In genomic region chr3:88082663-88083062, GRCm38 (mm10) we compare ENCODE assay signal across 8 mouse cellular contexts. TPM values are rescaled to one million over a fixed set of nuclear protein-coding genes. Genes with fewer than 3 reads are reported as not detected.
A peak's percentile ranks its signal among the peaks of the same experiment; 100 is the strongest.
DNase-seq lines count a peak whose midpoint lies in the region; ATAC-seq and TF ChIP-seq lines count a peak whose summit lies in the region.

No protein-coding gene starts in this region.

- no peaks in the 10 kb centered on the region for H3K27me3 ChIP-seq in hindbrain, embryonic 16.5 days (replicated peaks; ENCODE audit: control insufficient read depth, insufficient read depth, low read length)

- peak overlapping the region; percentile 95 for H3K4me2 ChIP-seq in hindbrain, embryonic 16.5 days (ENCODE audit: low read length)

- peaks cover 4% of the 10 kb centered on the region for H3K4me1 ChIP-seq in embryonic fibroblast, embryonic 13.5 days (ENCODE audit: control insufficient read depth, insufficient read depth, low read length)
- peaks cover 8% of the 10 kb centered on the region for H3K4me1 ChIP-seq in hindbrain, embryonic 16.5 days (ENCODE audit: control insufficient read depth, insufficient read depth, low read depth, low read length)

- H3K27ac ChIP-seq in embryonic fibroblast, embryonic 13.5 days (ENCODE audit: insufficient read depth, low read length) = peak overlapping the region; percentile 68
- no peak overlapping the region for H3K27ac ChIP-seq in hindbrain, embryonic 16.5 days (ENCODE audit: low read depth, low read length)
- peak overlapping the region; percentile 53 for H3K27ac ChIP-seq in macrophage

- no peak for TF ChIP-seq CTCF in embryonic fibroblast, embryonic 13.5 days (IDR thresholded peaks at IDR 0.05; ENCODE audit: borderline replicate concordance, insufficient read depth, low read length)

- no peak for TF ChIP-seq POLR2A in embryonic fibroblast, embryonic 13.5 days (IDR thresholded peaks at IDR 0.05; ENCODE audit: low read depth, low read length)

- WGBS in hindbrain, embryonic 16.5 days = 12% methylated on average over 4 of the region's 4 CpGs
- 16% methylated on average over 4 of the region's 4 CpGs for WGBS in macrophage (ENCODE audit: missing documents)

- no peaks in the 10 kb centered on the region for H3K9me3 ChIP-seq in hindbrain, embryonic 16.5 days (ENCODE audit: control insufficient read depth, low read length)

- H3K36me3 ChIP-seq in hindbrain, embryonic 16.5 days (ENCODE audit: control insufficient read depth, insufficient read depth, low read length) = no peaks in the 10 kb centered on the region
- H3K36me3 ChIP-seq in macrophage (ENCODE audit: inconsistent target) = no peaks in the 10 kb centered on the region

- intact Hi-C loops in heart, postnatal 36 days (cut with DNase I) = no loop called here
- intact Hi-C loops in left cerebral cortex, postnatal 14 days (cut with DNase I) = no loop called here

- H3K79me2 ChIP-seq in macrophage (ENCODE audit: inconsistent target) = peaks cover 21% of the 10 kb centered on the region

- H3K9ac ChIP-seq in hindbrain, embryonic 16.5 days (ENCODE audit: low read depth, low read length) = no peak overlapping the region

- DNase-seq in heart, adult 8-10 months (ENCODE audit: low spot score) = peak; percentile 37
- no peak for DNase-seq in heart, postnatal 36 days
- DNase-seq in cerebellum, adult 9-10 months = no peak
- DNase-seq in left cerebral cortex, postnatal 14 days (ENCODE audit: low spot score in 2 of 2) = no peak
- DNase-seq in gastrocnemius, postnatal 10 days = no peak

- ATAC-seq in hindbrain, embryonic 16.5 days = no peak

- peak overlapping the region; percentile 83 for H3K4me3 ChIP-seq in embryonic fibroblast, embryonic 13.5 days (ENCODE audit: insufficient read depth, low read length)
- peak overlapping the region; percentile 54 for H3K4me3 ChIP-seq in hindbrain, embryonic 16.5 days (ENCODE audit: low read length)
- peak overlapping the region; percentile 76 for H3K4me3 ChIP-seq in macrophage (ENCODE audit: inconsistent target)

RNA-seq across cellular contexts. Expression of gene Iqgap3, which starts 0.9 kb away (rescaled TPM):
- total RNA-seq in heart, adult 8-10 months (2022) = under 1 TPM; 0.22 to 0.80 (median 0.45) TPM
- total RNA-seq in heart, postnatal 36 days (2021) = under 1 TPM; 0.76 to 0.94 TPM
- polyA plus RNA-seq in embryonic fibroblast, embryonic 13.5 days (2011; ENCODE audit: insufficient read length, low read depth, missing spikeins) = 14.8 and 20.1 TPM in 2 replicates
- polyA plus RNA-seq in hindbrain, embryonic 16.5 days (2015; fragmentation: Nextera tagmentation; extraction: Ambion mirVana) = 2.8 and 3.8 TPM in 2 replicates
- 10 to 100 TPM in 8 of 26 experiments, 1 to 10 TPM in 18; 1.6 to 22.0 (median 5.7) TPM for total RNA-seq in macrophage (2018; cell fraction: chromatin; rRNA removed)
- 1 to 10 TPM in 24 of 26 experiments, under 1 TPM in 2; 0.82 to 5.2 (median 2.1) TPM for total RNA-seq in macrophage (2018; cell fraction: cytosol; rRNA removed)
- 10 to 100 TPM in 1 of 26 experiments, 1 to 10 TPM in 25; 1.3 to 14.6 (median 3.6) TPM for total RNA-seq in macrophage (2018; cell fraction: nucleus; rRNA removed)
- polyA plus RNA-seq in macrophage (2018) = 2.5 to 4.1 TPM (median 3.7 TPM) in 3 replicates
- total RNA-seq in left cerebral cortex, postnatal 14 days (2021) = 1 to 10 TPM in 1 of 2 experiments, under 1 TPM in 1; 0.66 to 1.2 TPM
- total RNA-seq in gastrocnemius, postnatal 10 days (2021) = 1 to 10 TPM; 5.6 to 8.3 TPM

RNA-seq across cellular contexts. Expression of gene Ttc24, which starts 4.6 kb away (rescaled TPM):
- total RNA-seq in heart, adult 8-10 months (2022) = not detected
- not detected for total RNA-seq in heart, postnatal 36 days (2021)
- not detected in 2 replicates for polyA plus RNA-seq in embryonic fibroblast, embryonic 13.5 days (2011; ENCODE audit: insufficient read length, low read depth, missing spikeins)
- not detected in 2 replicates for polyA plus RNA-seq in hindbrain, embryonic 16.5 days (2015; fragmentation: Nextera tagmentation; extraction: Ambion mirVana)
- not detected for total RNA-seq in macrophage (2018; cell fraction: chromatin; rRNA removed)
- total RNA-seq in macrophage (2018; cell fraction: cytosol; rRNA removed) = not detected
- total RNA-seq in macrophage (2018; cell fraction: nucleus; rRNA removed) = not detected
- polyA plus RNA-seq in macrophage (2018) = not detected in 3 replicates
- not detected for total RNA-seq in left cerebral cortex, postnatal 14 days (2021)
- not detected for total RNA-seq in gastrocnemius, postnatal 10 days (2021)

RNA-seq across cellular contexts. Expression of gene Naxe, which starts 24.4 kb away (rescaled TPM):
- 100 to 1,000 TPM in 1 of 4 experiments, 10 to 100 TPM in 3; 94.4 to 103 (median 96.3) TPM for total RNA-seq in heart, adult 8-10 months (2022)
- 10 to 100 TPM; 73.9 to 75.5 TPM for total RNA-seq in heart, postnatal 36 days (2021)
- 90.8 and 97.3 TPM in 2 replicates for polyA plus RNA-seq in embryonic fibroblast, embryonic 13.5 days (2011; ENCODE audit: insufficient read length, low read depth, missing spikeins)
- 158 and 170 TPM in 2 replicates for polyA plus RNA-seq in hindbrain, embryonic 16.5 days (2015; fragmentation: Nextera tagmentation; extraction: Ambion mirVana)
- total RNA-seq in macrophage (2018; cell fraction: chromatin; rRNA removed) = 10 to 100 TPM in 6 of 26 experiments, 1 to 10 TPM in 18, not detected in 2; 1.5 to 20.1 (median 7.7) TPM
- 10 to 100 TPM; 57.5 to 79.5 (median 70.0) TPM for total RNA-seq in macrophage (2018; cell fraction: cytosol; rRNA removed)
- total RNA-seq in macrophage (2018; cell fraction: nucleus; rRNA removed) = 10 to 100 TPM in 22 of 26 experiments, 1 to 10 TPM in 4; 8.3 to 32.6 (median 19.2) TPM
- 66.0 to 99.6 TPM (median 82.3 TPM) in 3 replicates for polyA plus RNA-seq in macrophage (2018)
- total RNA-seq in left cerebral cortex, postnatal 14 days (2021) = 10 to 100 TPM; 60.8 to 64.2 TPM
- total RNA-seq in gastrocnemius, postnatal 10 days (2021) = 10 to 100 TPM; 52.5 to 57.1 TPM

RNA-seq across cellular contexts. Expression of gene Gpatch4, which starts 39.8 kb away (rescaled TPM):
- total RNA-seq in heart, adult 8-10 months (2022) = 10 to 100 TPM in 3 of 4 experiments, 1 to 10 TPM in 1; 9.8 to 11.7 (median 10.8) TPM
- 10 to 100 TPM in 1 of 2 experiments, 1 to 10 TPM in 1; 8.2 to 10.3 TPM for total RNA-seq in heart, postnatal 36 days (2021)
- polyA plus RNA-seq in embryonic fibroblast, embryonic 13.5 days (2011; ENCODE audit: insufficient read length, low read depth, missing spikeins) = 20.1 and 23.3 TPM in 2 replicates
- 34.9 and 35.8 TPM in 2 replicates for polyA plus RNA-seq in hindbrain, embryonic 16.5 days (2015; fragmentation: Nextera tagmentation; extraction: Ambion mirVana)
- 10 to 100 TPM in 10 of 26 experiments, 1 to 10 TPM in 16; 2.6 to 18.8 (median 9.1) TPM for total RNA-seq in macrophage (2018; cell fraction: chromatin; rRNA removed)
- 1 to 10 TPM; 4.0 to 9.6 (median 7.2) TPM for total RNA-seq in macrophage (2018; cell fraction: cytosol; rRNA removed)
- total RNA-seq in macrophage (2018; cell fraction: nucleus; rRNA removed) = 10 to 100 TPM in 6 of 26 experiments, 1 to 10 TPM in 20; 2.7 to 27.2 (median 6.5) TPM
- 6.3 to 30.7 TPM (median 19.6 TPM) in 3 replicates for polyA plus RNA-seq in macrophage (2018)
- total RNA-seq in left cerebral cortex, postnatal 14 days (2021) = 10 to 100 TPM; 15.5 to 16.5 TPM
- total RNA-seq in gastrocnemius, postnatal 10 days (2021) = 10 to 100 TPM; 12.5 to 14.7 TPM

RNA-seq across cellular contexts. Expression of gene Hapln2, which starts 55.3 kb away (rescaled TPM):
- not detected for total RNA-seq in heart, adult 8-10 months (2022)
- not detected for total RNA-seq in heart, postnatal 36 days (2021)
- polyA plus RNA-seq in embryonic fibroblast, embryonic 13.5 days (2011; ENCODE audit: insufficient read length, low read depth, missing spikeins) = not detected in 2 replicates
- polyA plus RNA-seq in hindbrain, embryonic 16.5 days (2015; fragmentation: Nextera tagmentation; extraction: Ambion mirVana) = 0.30 and 0.66 TPM in 2 replicates
- total RNA-seq in macrophage (2018; cell fraction: chromatin; rRNA removed) = not detected
- total RNA-seq in macrophage (2018; cell fraction: cytosol; rRNA removed) = not detected
- not detected for total RNA-seq in macrophage (2018; cell fraction: nucleus; rRNA removed)
- not detected in 3 replicates for polyA plus RNA-seq in macrophage (2018)
- total RNA-seq in left cerebral cortex, postnatal 14 days (2021) = 1 to 10 TPM; 1.3 TPM
- total RNA-seq in gastrocnemius, postnatal 10 days (2021) = not detected
